Mouse (Mus musculus) myocyte (in vitro differentiated cells): ENCODE data around the gene Fgf14. TPM values are rescaled to one million over a fixed set of nuclear protein-coding genes. Genes with fewer than 3 reads are reported as not detected.

Experiments
- H3K27me3 ChIP-seq: one replicate; pipeline ENCODE4 v1.6.1; 2011; ENCODE audit not compliant: control insufficient read depth, insufficient read depth, insufficient read length
- H3K36me3 ChIP-seq: one replicate; pipeline ENCODE4 v1.6.1; 2011; ENCODE audit not compliant: control insufficient read depth, insufficient read depth
- H3K4me2 ChIP-seq: one replicate; pipeline ENCODE4 v1.6.1; 2011; ENCODE audit warnings: low read depth, control low read depth
- H3K4me3 ChIP-seq: one replicate; pipeline ENCODE4 v1.5.1; 2011; ENCODE audit warnings: mild to moderate bottlenecking, control low read depth, moderate library complexity
- H3K79me2 ChIP-seq: one replicate; pipeline ENCODE4 v1.6.1; 2011; ENCODE audit not compliant: control insufficient read depth, insufficient read depth
- H3ac ChIP-seq: one replicate; pipeline ENCODE4 v1.6.1; 2011; ENCODE audit not compliant: control insufficient read depth, insufficient read length
- CEBPB ChIP-seq: IDR thresholded peaks from 2 replicates; pipeline ENCODE4 v1.6.1; 2011; ENCODE audit warnings: mild to moderate bottlenecking, moderate library complexity; ENCODE audit not compliant: poor library complexity, insufficient read depth, severe bottlenecking
- E2F4 ChIP-seq: IDR thresholded peaks from one replicate; pipeline ENCODE4 v1.6.1; 2011; ENCODE audit warnings: mild to moderate bottlenecking, control low read depth, moderate library complexity; ENCODE audit not compliant: insufficient read depth
- MAX ChIP-seq: IDR thresholded peaks from one replicate; pipeline ENCODE4 v1.6.1; 2011; ENCODE audit warnings: low read depth, mild to moderate bottlenecking, control low read depth
- MYOD1 ChIP-seq, 3 experiments: IDR thresholded peaks; one replicate each; pipeline ENCODE4 v1.6.1; 2011; ENCODE audit warnings: control low read depth in 2 of 3, low read depth in 2 of 3, mild to moderate bottlenecking in 2 of 3, moderate library complexity in 1 of 3; ENCODE audit not compliant: insufficient read length in 2 of 3, control insufficient read depth in 1 of 3
- MYOG ChIP-seq, 3 experiments: IDR thresholded peaks; one replicate each; pipeline ENCODE4 v1.6.1; 2011; ENCODE audit warnings: control low read depth in 2 of 3, low read depth in 2 of 3, mild to moderate bottlenecking in 2 of 3; ENCODE audit not compliant: insufficient read length in 2 of 3, control insufficient read depth in 1 of 3, insufficient read depth in 1 of 3
- POLR2A ChIP-seq: IDR thresholded peaks from one replicate; pipeline ENCODE4 v1.6.1; 2011; ENCODE audit warnings: low read depth, mild to moderate bottlenecking, control low read depth, moderate library complexity; ENCODE audit not compliant: insufficient read length
- POLR2AphosphoS2 ChIP-seq: IDR thresholded peaks from one replicate; pipeline ENCODE4 v1.6.1; 2011; ENCODE audit warnings: low read depth, control low read depth; ENCODE audit not compliant: insufficient read length
- REST ChIP-seq: IDR thresholded peaks from one replicate; pipeline ENCODE4 v1.6.1; 2011; ENCODE audit warnings: mild to moderate bottlenecking, control low read depth, moderate library complexity; ENCODE audit not compliant: insufficient read depth, insufficient read length
- SRF ChIP-seq: IDR thresholded peaks from one replicate; pipeline ENCODE4 v1.6.1; 2011; ENCODE audit warnings: low read depth; ENCODE audit not compliant: control insufficient read depth, insufficient read length
- TCF12 ChIP-seq: IDR thresholded peaks from one replicate; pipeline ENCODE4 v1.6.1; 2011; ENCODE audit warnings: mild to moderate bottlenecking, control low read depth; ENCODE audit not compliant: poor library complexity, insufficient read depth, severe bottlenecking
- TCF3 ChIP-seq: IDR thresholded peaks from one replicate; pipeline ENCODE4 v1.6.1; 2011; ENCODE audit warnings: low read depth, control low read depth; ENCODE audit not compliant: insufficient read length
- USF1 ChIP-seq: IDR thresholded peaks from one replicate; pipeline ENCODE4 v1.6.1; 2011; ENCODE audit warnings: low read depth, mild to moderate bottlenecking, control low read depth, moderate library complexity
- polyA plus RNA-seq: library from polyadenylated mRNA; unstranded; fragments of >200 nt; fragmentation: generic; extraction: Trizol; gene quantifications from one replicate; pipeline ENCODE4 v1.2.1, GENCODE M21; 2012; ENCODE audit warnings: missing spikeins

The Fgf14 gene
- polyA plus RNA-seq, result not detected

DNA sequence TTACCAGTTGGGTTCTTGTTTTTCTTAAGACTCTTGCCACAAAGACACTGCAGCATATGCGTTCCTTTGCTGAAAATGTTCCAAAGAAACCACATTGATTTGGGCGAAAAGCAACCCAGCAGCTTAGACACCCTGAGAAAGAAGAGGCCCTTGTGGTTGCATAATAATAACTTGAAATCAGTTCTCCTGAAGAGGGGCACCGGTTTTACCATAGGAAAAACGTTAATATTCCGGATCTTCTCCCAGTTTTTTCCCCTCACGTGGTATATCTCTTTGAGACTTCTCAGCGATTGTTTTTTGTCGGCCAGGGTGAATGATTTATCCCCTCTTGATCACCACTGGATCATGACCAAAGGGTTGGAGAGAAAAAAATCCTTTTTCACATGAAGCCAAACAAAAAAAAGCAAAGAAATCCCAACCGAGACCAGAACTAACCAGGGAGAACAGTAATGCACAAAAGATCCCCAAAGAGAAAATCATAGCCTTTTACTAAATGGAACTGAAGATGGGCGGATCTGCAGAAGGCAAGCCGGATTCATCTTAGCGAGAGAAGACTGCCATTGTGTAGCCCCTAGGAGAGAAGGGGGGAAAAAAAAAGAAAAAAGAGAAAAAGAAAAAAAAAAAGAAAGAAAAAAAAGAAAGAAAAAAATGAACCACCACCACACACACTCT lies at the start of gene Fgf14:
Gene Fgf14, minus strand, starts transcription at position 622 of the 672 bp plus-strand sequence.
- no peak within 1 kb of the TSS for H3K4me2 ChIP-seq
- H3K79me2 ChIP-seq, result no peaks in the 10 kb centered on the region
- no peaks in the 10 kb centered on the region for H3K27me3 ChIP-seq
- no peak within 1 kb of the TSS for H3ac ChIP-seq
- H3K4me3 ChIP-seq, result no peak within 1 kb of the TSS
- no peaks in the 10 kb centered on the region for H3K36me3 ChIP-seq
- TF ChIP-seq MYOD1 (IDR thresholded peaks at IDR 0.05; ENCODE audit: control insufficient read depth in 1 of 3, insufficient read length in 2 of 3, low read depth in 2 of 3) (no peak), TCF3 (no peak), REST (no peak), POLR2AphosphoS2 (no peak), CEBPB (no peak), MAX (no peak), SRF (no peak), USF1 (no peak), MYOG (IDR thresholded peaks at IDR 0.05; ENCODE audit: control insufficient read depth in 1 of 3, insufficient read depth in 1 of 3, insufficient read length in 2 of 3, low read depth in 2 of 3) (no peak), TCF12 (no peak), E2F4 (no peak), POLR2A (no peak)

DNA sequence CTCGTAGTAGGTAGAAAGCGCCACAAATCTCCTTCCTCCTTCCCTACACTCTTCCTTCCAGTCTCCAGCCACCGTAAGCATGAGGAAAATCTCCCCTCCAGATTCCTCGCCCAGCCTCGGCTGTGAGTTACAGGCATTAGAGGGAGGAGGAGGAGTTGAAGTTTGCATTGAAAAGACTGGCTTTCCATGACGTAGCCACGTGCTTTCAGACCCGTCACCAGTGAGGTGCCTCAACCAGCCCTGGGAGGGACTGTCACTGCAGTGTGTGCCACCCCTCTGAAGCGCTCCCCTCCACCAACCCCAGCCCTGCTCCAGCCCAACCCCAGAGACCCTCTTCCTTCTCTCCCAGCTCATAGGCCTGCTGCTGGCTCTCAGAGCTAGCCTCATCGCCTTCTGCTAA lies 452 bp upstream of the Fgf14 start:
- TF ChIP-seq MYOG (IDR thresholded peaks at IDR 0.05; ENCODE audit: control insufficient read depth in 1 of 3, insufficient read depth in 1 of 3, insufficient read length in 2 of 3, low read depth in 2 of 3) (no peak), USF1 (no peak), MAX (no peak), CEBPB (no peak), POLR2AphosphoS2 (no peak), MYOD1 (IDR thresholded peaks at IDR 0.05; ENCODE audit: control insufficient read depth in 1 of 3, insufficient read length in 2 of 3, low read depth in 2 of 3) (no peak), TCF12 (no peak), REST (no peak), POLR2A (no peak), E2F4 (no peak), TCF3 (no peak), SRF (no peak)
- no peaks in the 10 kb centered on the region for H3K79me2 ChIP-seq
- no peak overlapping the region for H3K4me2 ChIP-seq
- no peak overlapping the region for H3K4me3 ChIP-seq
- no peaks in the 10 kb centered on the region for H3K27me3 ChIP-seq
- no peak overlapping the region for H3ac ChIP-seq
- no peaks in the 10 kb centered on the region for H3K36me3 ChIP-seq

DNA sequence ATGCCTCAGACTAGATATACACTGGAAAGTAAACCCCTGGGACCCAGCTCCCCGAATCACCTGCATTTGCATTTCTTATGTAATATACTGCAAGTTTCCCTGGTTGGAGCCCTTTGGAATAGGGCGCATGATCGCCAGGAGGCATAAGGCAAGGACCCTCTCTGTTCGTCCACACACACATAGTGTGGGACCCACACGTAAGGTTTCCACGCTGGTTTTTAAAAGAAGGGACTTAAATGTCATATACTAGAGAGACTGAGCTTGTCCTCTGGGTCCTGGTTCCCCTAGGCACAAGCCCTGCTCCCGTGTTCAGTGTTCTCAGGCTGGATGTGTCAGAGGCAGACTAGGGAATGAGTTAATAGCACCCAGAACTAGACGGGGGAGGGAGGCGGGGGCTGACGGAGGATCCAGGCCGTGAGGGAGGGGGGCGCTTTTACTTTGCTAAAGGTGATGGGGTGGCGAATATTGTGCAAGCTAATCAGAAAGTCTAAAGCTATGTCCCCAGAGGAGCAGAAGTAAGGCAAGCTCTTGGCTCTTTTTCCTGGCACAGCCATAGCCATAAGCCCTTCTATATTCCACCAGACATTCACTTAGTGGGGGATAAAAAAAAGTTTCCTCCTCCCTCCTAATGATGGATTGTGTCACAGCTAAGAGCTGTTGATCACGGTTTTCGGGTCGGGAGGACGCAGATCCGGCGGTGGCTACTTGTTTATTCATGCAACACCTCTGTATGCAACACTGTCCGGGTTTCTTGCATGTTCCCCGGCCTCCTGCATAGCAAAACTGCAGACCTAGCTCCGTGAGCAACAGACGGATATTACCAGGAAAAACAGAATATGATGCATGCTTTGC lies 1.0 kb downstream of the Fgf14 start:
- TF ChIP-seq CEBPB (no peak), MYOD1 (IDR thresholded peaks at IDR 0.05; ENCODE audit: control insufficient read depth in 1 of 3, insufficient read length in 2 of 3, low read depth in 2 of 3) (no peak), REST (no peak), POLR2AphosphoS2 (no peak), USF1 (no peak), E2F4 (no peak), MYOG (IDR thresholded peaks at IDR 0.05; ENCODE audit: control insufficient read depth in 1 of 3, insufficient read depth in 1 of 3, insufficient read length in 2 of 3, low read depth in 2 of 3) (no peak)
- no peaks in the 10 kb centered on the region for H3K79me2 ChIP-seq
- H3K36me3 ChIP-seq, result no peaks in the 10 kb centered on the region
- no peaks in the 10 kb centered on the region for H3K27me3 ChIP-seq
- H3K4me3 ChIP-seq, result no peak overlapping the region
- H3ac ChIP-seq, result no peak overlapping the region
- H3K4me2 ChIP-seq, result no peak overlapping the region

DNA sequence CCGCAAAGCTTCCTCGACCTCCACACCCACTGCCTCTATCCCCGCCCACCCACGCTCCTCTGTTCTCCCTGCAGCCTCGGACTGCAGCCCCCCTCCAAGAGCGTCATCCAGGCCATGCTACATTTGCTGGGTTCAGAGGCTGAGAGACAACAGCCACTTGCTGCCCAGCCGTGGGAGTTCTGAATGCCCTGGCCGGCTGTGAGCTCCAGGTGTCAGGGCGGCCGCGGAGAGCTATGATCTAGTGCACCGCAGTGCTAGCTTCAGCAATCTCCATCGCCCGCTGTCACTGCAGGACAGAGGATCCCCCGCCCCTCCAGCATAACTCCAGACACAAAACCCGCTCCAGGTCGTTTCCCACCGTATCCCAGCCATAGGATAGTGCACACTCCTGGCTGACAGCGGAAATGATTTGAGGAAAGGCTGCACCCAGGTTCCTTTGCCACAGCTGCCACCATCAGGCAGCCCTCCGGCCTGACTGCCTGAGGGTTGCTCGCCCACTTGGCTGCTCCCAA lies 1.7 kb downstream of the Fgf14 start:
- Histone ChIP-seq H3ac (no peak overlapping the region), H3K4me2 (no peak overlapping the region), H3K27me3 (no peaks in the 10 kb centered on the region), H3K79me2 (no peaks in the 10 kb centered on the region), H3K4me3 (no peak overlapping the region), H3K36me3 (no peaks in the 10 kb centered on the region)
- TF ChIP-seq POLR2AphosphoS2, result no peak
- TF ChIP-seq TCF3, result no peak
- no peak for TF ChIP-seq MAX
- no peak for TF ChIP-seq E2F4
- TF ChIP-seq TCF12, result no peak
- no peak for TF ChIP-seq SRF
- TF ChIP-seq MYOG (IDR thresholded peaks at IDR 0.05; ENCODE audit: control insufficient read depth in 1 of 3, insufficient read depth in 1 of 3, insufficient read length in 2 of 3, low read depth in 2 of 3), result no peak
- TF ChIP-seq MYOD1 (IDR thresholded peaks at IDR 0.05; ENCODE audit: control insufficient read depth in 1 of 3, insufficient read length in 2 of 3, low read depth in 2 of 3), result no peak
- no peak for TF ChIP-seq USF1
- no peak for TF ChIP-seq CEBPB
- TF ChIP-seq REST, result no peak
- no peak for TF ChIP-seq POLR2A
